Mouse (Mus musculus) thymus, adult 2 months (tissue): ENCODE results near the gene Tmem63c. TPM values are rescaled to one million over a fixed set of nuclear protein-coding genes. Genes with fewer than 3 reads are reported as not detected.

Source experiments
- DNase-seq: peaks from one replicate; pipeline ENCODE4 v3.0.0; 2021
- H3K27ac ChIP-seq: fragments of 200-500 bp; 2 replicates; pipeline ENCODE4 v1.5.1; 2012; ENCODE audit warnings: low read length, control low read depth; ENCODE audit not compliant: control insufficient read depth, insufficient read depth
- H3K27me3 ChIP-seq: fragments of 200-500 bp; 2 replicates; pipeline ENCODE4 v1.6.1; 2012; ENCODE audit warnings: mild to moderate bottlenecking, low read length, moderate library complexity, mixed read lengths; ENCODE audit not compliant: control insufficient read depth, insufficient read depth
- H3K36me3 ChIP-seq: fragments of 200-500 bp; 2 replicates; pipeline ENCODE4 v1.6.1; 2012; ENCODE audit warnings: mild to moderate bottlenecking, low read length, moderate library complexity; ENCODE audit not compliant: control insufficient read depth, insufficient read depth
- H3K4me1 ChIP-seq: fragments of 200-500 bp; replicated peaks from 2 replicates; pipeline ENCODE4 v1.6.1; 2012; ENCODE audit warnings: low read length; ENCODE audit not compliant: control insufficient read depth, insufficient read depth
- H3K4me3 ChIP-seq: fragments of 200-500 bp; 2 replicates; pipeline ENCODE4 v1.5.1; 2012; ENCODE audit warnings: mild to moderate bottlenecking, low read length, control low read depth, moderate library complexity; ENCODE audit not compliant: control insufficient read depth, insufficient read depth
- CTCF ChIP-seq: fragments of 200-500 bp; IDR thresholded peaks from 2 replicates; pipeline ENCODE4 v1.5.1; 2012; ENCODE audit warnings: mild to moderate bottlenecking, control low read depth, low read length, moderate library complexity, borderline replicate concordance; ENCODE audit not compliant: control insufficient read depth, poor library complexity, insufficient read depth; ENCODE audit errors: extremely low read depth
- POLR2A ChIP-seq: fragments of 200-500 bp; IDR thresholded peaks from 2 replicates; pipeline ENCODE4 v1.6.1; 2012; ENCODE audit warnings: mild to moderate bottlenecking, low read length, control low read depth, moderate library complexity; ENCODE audit not compliant: control insufficient read depth, poor library complexity, insufficient read depth; ENCODE audit errors: extremely low read depth
- WGBS: fragments of 180-500 bp; shearing (Covaris S2); methylation state at CpG from one replicate; pipeline ENCODE4 v1.1.7; 2018; 5-methylcytosine and 5-hydroxymethylcytosine counted together
- polyA plus RNA-seq: library from polyadenylated mRNA; depleted of rRNA; stranded (reverse); fragments of >200 nt; gene quantifications from 2 replicates; pipeline ENCODE4 v1.2.3, GENCODE M21; 2012

The Tmem63c gene
- polyA plus RNA-seq, 1 experiment, result 0.58 TPM

- no peak for DNase-seq
- no peaks in the 10 kb centered on the region for H3K4me1 ChIP-seq
- H3K36me3 ChIP-seq, result no peaks in the 10 kb centered on the region
- H3K4me3 ChIP-seq, result no peak within 1 kb of the TSS
- no peak within 1 kb of the TSS for H3K27ac ChIP-seq
- no peak for TF ChIP-seq CTCF
- TF ChIP-seq POLR2A, result no peak
- H3K27me3 ChIP-seq, result peaks cover 8% of the 10 kb centered on the region; the same call in 1 of the 2 replicates
- WGBS, result 4% methylated on average over 65 of the region's 68 CpGs
Measured at GRCm38 (mm10) chr12:86989890-86990754, 31.0 kb upstream of the Tmem63c start, which contains the start of gene Zdhhc22. Gene Zdhhc22 (minus strand): TSS chr12:86990430.

- Histone ChIP-seq H3K4me1 (no peaks in the 10 kb centered on the region), H3K4me3 (no peak overlapping the region), H3K27ac (no peak overlapping the region), H3K36me3 (no peaks in the 10 kb centered on the region), H3K27me3 (peaks cover 8% of the 10 kb centered on the region; the same call in 1 of the 2 replicates)
- TF ChIP-seq CTCF (no peak), POLR2A (no peak)
- DNase-seq, result no peak
- WGBS, result 33% methylated on average over 2 of the region's 2 CpGs
Measured at GRCm38 (mm10) chr12:86990755-86991110, 30.4 kb upstream of the Tmem63c start.

GRCm38 (mm10) chr12:86994166-86994565, 27.0 kb upstream of the Tmem63c start:
- no peak for DNase-seq
- no peaks in the 10 kb centered on the region for H3K36me3 ChIP-seq
- H3K4me3 ChIP-seq, result no peak overlapping the region
- 49% methylated on average over 4 of the region's 4 CpGs for WGBS
- no peak for TF ChIP-seq POLR2A
- no peak for TF ChIP-seq CTCF
- H3K27me3 ChIP-seq, result peaks cover 4% of the 10 kb centered on the region; the same call in 1 of the 2 replicates
- no peak overlapping the region for H3K27ac ChIP-seq
- H3K4me1 ChIP-seq, result no peaks in the 10 kb centered on the region

- H3K27me3 ChIP-seq, result peaks cover 3% of the 10 kb centered on the region; the same call in 1 of the 2 replicates
- DNase-seq, result no peak
- no peaks in the 10 kb centered on the region for H3K4me1 ChIP-seq
- 73% methylated on average over 3 of the region's 3 CpGs for WGBS
- no peaks in the 10 kb centered on the region for H3K36me3 ChIP-seq
- TF ChIP-seq POLR2A (no peak), CTCF (no peak)
- H3K27ac ChIP-seq, result no peak overlapping the region
- no peak overlapping the region for H3K4me3 ChIP-seq
Measured at GRCm38 (mm10) chr12:86994776-86995175, 26.4 kb upstream of the Tmem63c start.

- no peaks in the 10 kb centered on the region; the same call in 1 of the 2 replicates for H3K27me3 ChIP-seq
- TF ChIP-seq CTCF (no peak), POLR2A (no peak)
- no peaks in the 10 kb centered on the region for H3K4me1 ChIP-seq
- no peak for DNase-seq
- 80% methylated on average over 6 of the region's 6 CpGs for WGBS
- H3K4me3 ChIP-seq, result no peak overlapping the region
- H3K27ac ChIP-seq, result no peak overlapping the region
- H3K36me3 ChIP-seq, result no peaks in the 10 kb centered on the region
Measured at GRCm38 (mm10) chr12:86995931-86996330, 25.2 kb upstream of the Tmem63c start.

GRCm38 (mm10) chr12:86998699-86999098, 22.4 kb upstream of the Tmem63c start:
- Histone ChIP-seq H3K27ac (no peak overlapping the region), H3K27me3 (no peaks in the 10 kb centered on the region), H3K4me1 (no peaks in the 10 kb centered on the region), H3K36me3 (no peaks in the 10 kb centered on the region), H3K4me3 (no peak overlapping the region)
- no peak for DNase-seq
- TF ChIP-seq CTCF (no peak), POLR2A (no peak)
- 88% methylated on average over 4 of the region's 4 CpGs for WGBS

GRCm38 (mm10) chr12:86999283-86999820, 21.8 kb upstream of the Tmem63c start:
- Histone ChIP-seq H3K27ac (no peak overlapping the region), H3K4me3 (no peak overlapping the region), H3K4me1 (no peaks in the 10 kb centered on the region), H3K36me3 (no peaks in the 10 kb centered on the region), H3K27me3 (no peaks in the 10 kb centered on the region)
- WGBS, result 75% methylated on average over 10 of the region's 10 CpGs
- no peak for TF ChIP-seq CTCF
- TF ChIP-seq POLR2A, result no peak
- no peak for DNase-seq
